Mouse (Mus musculus) brain, embryonic 18.5 days (tissue): ENCODE results near the gene Tbl3.
A peak's percentile ranks its signal among the peaks of the same experiment; 100 is the strongest.
"Not testable (repeated sequence)": the region's sequence is repeated elsewhere in the genome, so short reads cannot be mapped to it uniquely, and the experiment has no call there.

Source experiments
- DNase-seq: peaks from one replicate; pipeline ENCODE4 v3.0.0-alpha.2; 2012; ENCODE audit warnings: low read depth, low spot score

Tbl3 gene

GRCm38 (mm10) chr17:24696011-24696697, 11.3 kb downstream of the Tbl3 start, which contains the start of the genes Gfer and Noxo1:
Gene Gfer, minus strand, starts transcription at chr17:24696156.
Gene Noxo1, plus strand, starts transcription at chr17:24696234.
- DNase-seq, result no peak

GRCm38 (mm10) chr17:24695326-24696010, 12.0 kb downstream of the Tbl3 start:
- DNase-seq, result no peak

DNA sequence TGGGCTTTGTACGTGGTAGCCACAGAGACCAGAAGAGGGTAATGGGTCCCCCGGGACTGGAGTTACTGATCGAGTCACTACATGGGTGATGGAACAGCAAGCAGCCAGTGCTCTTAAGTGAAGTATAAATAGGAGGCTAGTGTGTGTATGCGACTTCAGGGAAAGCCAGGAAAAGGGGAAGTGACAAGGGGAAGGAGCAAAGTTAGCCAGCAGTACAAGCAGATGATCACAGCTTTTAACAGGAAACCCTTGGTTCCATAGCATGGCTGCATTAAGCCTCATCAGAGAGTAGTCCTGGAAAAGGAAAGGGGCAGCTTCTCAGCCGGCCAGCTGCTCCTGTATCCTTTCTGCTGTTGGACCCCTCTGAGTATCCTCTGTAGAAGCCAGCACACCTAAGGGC, 15.1 kb downstream of the Tbl3 start:
- DNase-seq, result no peak

- no peak for DNase-seq
Observed at GRCm38 (mm10) chr17:24689251-24690081, 18.0 kb downstream of the Tbl3 start, which contains the start of gene Syngr3. Gene Syngr3, minus strand, starts transcription at chr17:24689955.

- no peak for DNase-seq
Observed at GRCm38 (mm10) chr17:24687599-24687998, 19.9 kb downstream of the Tbl3 start.

DNA sequence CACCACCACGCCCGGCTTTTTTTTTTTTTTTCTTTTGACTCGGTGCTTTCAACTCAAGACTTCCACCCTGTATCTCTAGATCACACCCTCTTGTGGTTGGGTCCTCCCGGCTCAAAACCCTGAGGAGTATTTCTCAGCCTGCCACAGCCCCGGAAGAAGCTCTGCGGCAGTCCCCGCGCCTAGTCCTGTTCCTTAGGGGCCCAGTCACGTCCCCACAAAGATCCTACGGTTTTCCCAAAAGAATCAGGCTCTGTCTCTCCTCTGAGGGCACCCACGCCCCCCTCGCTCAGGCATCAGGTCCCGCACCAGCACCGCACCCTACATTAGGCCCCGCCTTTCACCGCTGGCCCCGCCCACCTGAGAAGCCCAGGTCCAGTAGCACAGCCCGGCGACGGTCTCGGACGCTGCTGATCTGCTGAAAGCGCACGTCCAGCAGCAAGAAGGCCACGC, 20.3 kb downstream of the Tbl3 start:
- no peak for DNase-seq

- DNase-seq, result no peak
Observed at GRCm38 (mm10) chr17:24686514-24686913, 20.9 kb downstream of the Tbl3 start.

DNA sequence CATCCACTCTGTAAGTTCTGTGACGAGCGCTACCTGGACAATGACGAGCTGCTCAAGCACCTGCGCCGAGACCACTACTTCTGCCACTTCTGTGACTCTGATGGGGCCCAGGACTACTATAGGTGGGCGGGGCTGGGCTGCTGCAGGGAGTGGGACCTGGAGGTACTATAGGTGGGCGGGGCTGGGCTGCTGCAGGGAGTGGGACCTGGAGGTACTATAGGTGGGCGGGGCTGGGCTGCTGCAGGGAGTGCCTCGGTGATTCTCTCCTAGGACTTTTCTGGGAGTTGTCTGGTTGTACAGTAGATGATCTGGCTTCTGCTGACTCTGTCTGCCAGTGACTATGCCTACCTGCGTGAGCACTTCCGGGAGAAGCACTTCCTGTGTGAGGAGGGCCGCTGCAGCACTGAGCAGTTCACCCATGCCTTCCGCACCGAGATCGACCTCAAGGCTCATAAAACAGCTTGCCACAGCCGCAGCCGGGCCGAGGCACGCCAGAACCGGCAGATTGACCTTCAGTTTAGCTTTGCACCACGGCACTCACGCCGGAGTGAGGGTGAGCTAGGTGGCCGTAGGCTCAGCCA, 29.9 kb downstream of the Tbl3 start:
- DNase-seq, result no peak

GRCm38 (mm10) chr17:24676877-24677276, 30.6 kb downstream of the Tbl3 start:
- DNase-seq, result no peak

DNA sequence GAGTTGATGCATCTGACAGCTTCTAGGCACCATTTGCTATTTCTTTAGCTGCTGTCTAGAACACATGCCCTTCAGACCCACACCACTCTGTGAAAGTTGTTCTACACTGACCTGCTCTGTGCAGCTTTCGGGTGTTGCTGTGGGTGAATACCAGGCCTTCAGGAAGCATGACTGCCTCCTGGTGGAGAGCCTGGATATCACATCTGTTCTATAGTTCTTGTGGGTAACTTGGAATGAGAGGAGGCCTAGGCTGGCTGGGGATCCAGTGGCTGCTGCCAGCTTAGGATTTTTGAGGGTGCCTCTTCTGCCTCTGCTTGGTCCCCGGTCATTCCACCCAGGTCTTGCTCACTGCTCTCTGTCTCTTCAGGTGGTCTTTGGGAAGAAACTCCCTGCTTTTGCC, 31.3 kb downstream of the Tbl3 start:
- DNase-seq, result no peak

GRCm38 (mm10) chr17:24674277-24674676, 33.2 kb downstream of the Tbl3 start:
- no peak for DNase-seq

DNA sequence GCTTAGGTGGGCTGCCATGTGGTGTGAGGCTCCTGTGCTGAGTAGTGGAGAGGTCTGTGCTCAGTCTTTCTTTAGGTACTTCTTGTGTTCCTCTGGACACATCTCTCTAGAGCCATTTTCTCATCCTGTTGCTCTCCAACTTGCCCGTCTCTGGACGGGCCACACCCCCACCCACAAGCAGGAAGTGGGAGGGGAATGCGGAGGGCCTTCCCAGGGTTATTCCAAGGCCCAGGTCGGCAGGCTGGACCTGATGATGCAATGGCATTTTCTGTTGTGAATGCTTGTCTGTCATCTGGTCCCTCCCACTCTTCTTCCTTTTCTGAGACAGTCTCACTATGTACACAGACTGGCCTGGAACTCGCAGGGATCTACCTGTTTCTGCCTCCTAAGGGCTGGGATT, 35.3 kb downstream of the Tbl3 start:
- DNase-seq, result no peak

DNA sequence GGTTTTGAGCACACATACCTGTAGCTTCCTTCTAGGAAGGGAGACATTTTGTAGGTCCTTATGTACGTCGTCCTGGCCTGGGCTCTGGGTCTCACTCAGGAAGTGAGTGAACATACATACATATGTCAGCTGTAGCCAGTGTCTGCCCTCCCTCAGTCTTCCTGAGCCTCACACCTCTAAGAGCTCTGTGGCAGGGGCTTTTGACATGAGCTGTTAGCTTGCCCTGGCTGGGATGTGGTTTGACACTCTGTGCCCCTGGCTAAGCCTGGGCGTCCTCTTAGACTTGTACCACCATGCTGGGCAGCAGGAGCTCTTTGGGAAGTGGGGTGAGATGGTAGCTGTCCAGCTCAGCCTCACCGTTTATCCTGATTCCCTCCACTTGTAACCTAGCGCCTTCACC, 36.1 kb downstream of the Tbl3 start:
- no peak for DNase-seq

DNA sequence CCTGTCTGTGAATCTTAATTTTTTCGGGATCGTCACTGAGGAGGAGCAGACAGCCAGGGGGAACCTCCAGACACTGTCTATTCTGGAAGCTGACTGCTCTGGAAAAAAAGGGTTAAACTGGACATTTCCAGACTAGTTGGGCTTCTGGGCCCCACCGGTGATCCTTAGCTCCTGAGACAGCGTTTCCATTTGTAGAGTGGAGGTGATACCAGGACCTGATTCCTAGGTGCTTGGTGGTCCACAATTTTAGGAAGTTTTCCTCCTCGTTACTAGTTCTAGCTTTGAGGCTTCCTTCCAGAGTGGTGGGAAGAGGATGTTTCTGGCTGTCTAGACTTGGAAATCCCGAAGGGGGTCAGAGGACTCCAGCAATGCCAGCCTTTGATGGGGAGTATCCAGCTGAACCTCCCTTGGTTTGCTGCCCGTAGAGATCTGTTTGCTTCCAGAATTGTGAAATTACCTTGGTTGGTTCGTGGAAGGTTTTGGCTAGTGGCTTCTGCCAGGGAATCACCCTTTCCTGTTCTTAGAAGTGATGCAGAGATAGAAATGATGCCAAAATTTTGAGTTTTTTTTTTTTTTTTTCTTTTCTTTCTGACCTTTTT, 37.1 kb downstream of the Tbl3 start:
- DNase-seq, result no peak

- peak; percentile 82 for DNase-seq
Observed at GRCm38 (mm10) chr17:24669545-24670245, 37.8 kb downstream of the Tbl3 start, which contains the start of gene Zfp598. Gene Zfp598, plus strand, starts transcription at chr17:24669687.

- not testable (repeated sequence) for DNase-seq
Observed at GRCm38 (mm10) chr17:24669214-24669544, 38.3 kb downstream of the Tbl3 start.

DNA sequence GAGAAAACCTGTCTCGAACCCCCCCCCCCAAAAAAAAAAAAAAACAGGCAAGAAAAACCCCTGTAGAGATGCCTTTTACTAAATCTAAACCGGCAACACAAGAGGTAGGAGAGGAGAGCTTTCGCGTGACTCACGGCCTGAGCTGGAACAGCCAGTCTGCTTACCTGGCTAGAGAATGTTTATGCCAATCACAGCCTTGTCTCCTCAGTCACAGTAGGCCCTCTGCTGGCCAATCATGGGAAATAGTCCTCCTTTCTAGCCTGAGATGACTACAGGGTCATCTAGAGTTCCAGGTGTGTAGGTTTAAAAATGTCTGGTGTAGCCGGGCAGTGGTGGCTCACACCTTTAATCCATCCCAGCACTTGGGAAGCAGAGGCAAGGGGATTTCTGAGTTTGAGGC, 40.0 kb downstream of the Tbl3 start:
- no peak for DNase-seq

GRCm38 (mm10) chr17:24667011-24667410, 40.4 kb downstream of the Tbl3 start:
- DNase-seq, result not testable (repeated sequence)

- DNase-seq, result no peak
Observed at GRCm38 (mm10) chr17:24658017-24658758, 49.3 kb downstream of the Tbl3 start, which contains the start of gene Npw. Gene Npw, minus strand, starts transcription at chr17:24658457.

- no peak for DNase-seq
Observed at GRCm38 (mm10) chr17:24654969-24655368, 52.5 kb downstream of the Tbl3 start.
